Mouse (Mus musculus): ENCODE data around the gene C330007P06Rik. TPM values are rescaled to one million over a fixed set of nuclear protein-coding genes. Genes with fewer than 3 reads are reported as not detected.

The C330007P06Rik gene
- polyA plus RNA-seq, 2 experiments, result 21.1 to 34.6 TPM

DNA sequence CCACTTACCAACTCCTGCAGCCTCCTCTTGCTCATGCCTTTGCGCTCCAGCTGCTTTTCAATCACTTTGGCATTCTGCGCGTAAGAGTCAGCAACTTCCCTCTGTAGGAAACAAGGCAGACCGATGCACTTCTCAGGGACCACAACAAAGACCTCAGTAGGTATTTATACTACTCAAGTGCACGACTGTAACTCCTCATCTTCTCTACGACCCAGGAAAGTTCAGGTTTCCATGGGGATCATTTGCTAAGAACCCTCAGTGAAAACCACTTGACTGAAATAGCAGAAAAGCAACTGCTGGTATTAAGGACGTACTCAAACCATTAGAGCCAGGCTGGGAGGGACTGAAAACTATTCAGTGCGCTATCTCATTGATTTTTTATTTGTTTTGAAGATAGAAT, 21.3 kb downstream of the C330007P06Rik start:
- Histone ChIP-seq H3K9ac (ENCODE audit: low read depth, low read length, severe bottlenecking) (no peak overlapping the region), H3K36me3 (ENCODE audit: control insufficient read depth, insufficient read depth, low read length) (peaks cover 13% of the 10 kb centered on the region), H3K4me3 (replicated peaks; ENCODE audit: low read length) (no peak overlapping the region), H3K4me1 (ENCODE audit: control insufficient read depth, insufficient read depth, low read length) (no peaks in the 10 kb centered on the region), H3K9me3 (ENCODE audit: control insufficient read depth, low read length) (no peaks in the 10 kb centered on the region), H3K4me2 (replicated peaks; ENCODE audit: low read depth, low read length, severe bottlenecking) (no peak overlapping the region), H3K27ac (replicated peaks; ENCODE audit: low read depth, low read length) (no peak overlapping the region), H3K27me3 (ENCODE audit: control insufficient read depth, insufficient read depth, low read length) (no peaks in the 10 kb centered on the region)
- WGBS, result 87% methylated on average over 8 of the region's 8 CpGs
- DNase-seq (ENCODE audit: low spot score) (no peak), ATAC-seq (ENCODE audit: low FRiP score, low read depth) (no peak)
- no peak for TF ChIP-seq POLR2A (IDR thresholded peaks at IDR 0.05; ENCODE audit: borderline replicate concordance, extremely low read depth, insufficient read depth, insufficient read length)

DNA sequence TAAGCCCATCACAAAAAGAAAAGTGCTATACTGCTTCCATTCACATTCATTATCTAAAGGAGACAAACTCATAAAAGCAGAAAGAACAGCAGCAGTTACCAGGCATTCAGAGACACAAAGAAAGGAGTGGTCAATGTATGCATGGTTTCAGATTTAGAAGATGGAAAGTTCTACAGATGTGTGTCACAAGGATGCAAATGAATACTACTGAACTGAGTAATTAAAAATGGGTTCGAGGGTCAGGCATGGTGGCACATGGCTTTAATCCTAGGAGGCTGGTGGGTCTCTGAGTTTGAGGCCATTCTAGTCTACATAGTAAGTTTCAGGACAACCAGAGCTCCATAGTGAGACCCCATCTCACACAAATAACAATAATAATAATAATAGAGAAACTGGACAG, 26.8 kb downstream of the C330007P06Rik start:
- no peak overlapping the region for H3K9ac ChIP-seq (ENCODE audit: low read depth, low read length, severe bottlenecking)
- no peak for TF ChIP-seq POLR2A (IDR thresholded peaks at IDR 0.05; ENCODE audit: borderline replicate concordance, extremely low read depth, insufficient read depth, insufficient read length)
- H3K27ac ChIP-seq (replicated peaks; ENCODE audit: low read depth, low read length), result no peak overlapping the region
- H3K4me2 ChIP-seq (replicated peaks; ENCODE audit: low read depth, low read length, severe bottlenecking), result no peak overlapping the region
- no peaks in the 10 kb centered on the region for H3K4me1 ChIP-seq (ENCODE audit: control insufficient read depth, insufficient read depth, low read length)
- WGBS, result 85% methylated on average over 1 of the region's 1 CpGs
- DNase-seq (ENCODE audit: low spot score) (no peak), ATAC-seq (ENCODE audit: low FRiP score, low read depth) (no peak)
- no peak overlapping the region for H3K4me3 ChIP-seq (replicated peaks; ENCODE audit: low read length)
- no peaks in the 10 kb centered on the region for H3K9me3 ChIP-seq (ENCODE audit: control insufficient read depth, low read length)
- H3K36me3 ChIP-seq (ENCODE audit: control insufficient read depth, insufficient read depth, low read length), result peaks cover 3% of the 10 kb centered on the region; the same call in 1 of the 2 replicates
- H3K27me3 ChIP-seq (ENCODE audit: control insufficient read depth, insufficient read depth, low read length), result no peaks in the 10 kb centered on the region

DNA sequence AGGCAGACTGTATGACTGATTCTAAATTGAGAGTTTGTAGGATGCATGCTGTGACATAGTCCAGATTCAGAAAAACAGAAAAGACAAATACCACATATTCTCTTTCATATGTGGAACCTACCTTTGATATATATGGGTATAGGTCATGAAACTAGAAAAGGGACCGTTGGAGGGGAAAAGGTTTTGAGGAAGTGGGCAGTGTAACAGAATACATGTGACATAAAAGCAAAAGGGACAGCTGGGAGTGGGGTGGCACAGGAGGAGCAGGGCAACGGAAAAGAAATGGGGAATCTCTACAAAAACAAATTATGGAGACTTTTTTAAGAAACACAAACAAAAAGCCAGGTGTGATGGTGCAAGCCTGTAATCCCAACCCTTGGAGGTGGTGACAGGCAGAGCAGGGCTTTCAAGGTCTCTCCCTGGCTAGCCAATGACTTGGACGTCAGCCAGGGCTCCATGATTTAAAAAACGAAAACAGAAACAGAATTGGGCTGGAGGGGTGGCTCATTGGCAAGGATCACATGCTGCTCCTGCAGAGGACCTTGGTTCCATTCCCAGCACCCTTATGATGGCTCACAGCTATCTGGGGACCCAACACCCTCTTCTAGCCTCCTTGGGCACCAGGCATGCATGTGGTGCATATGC, 30.4 kb downstream of the C330007P06Rik start:
- Histone ChIP-seq H3K27me3 (ENCODE audit: control insufficient read depth, insufficient read depth, low read length) (no peaks in the 10 kb centered on the region), H3K36me3 (ENCODE audit: control insufficient read depth, insufficient read depth, low read length) (no peaks in the 10 kb centered on the region), H3K27ac (replicated peaks; ENCODE audit: low read depth, low read length) (no peak overlapping the region), H3K4me1 (ENCODE audit: control insufficient read depth, insufficient read depth, low read length) (no peaks in the 10 kb centered on the region), H3K4me2 (replicated peaks; ENCODE audit: low read depth, low read length, severe bottlenecking) (no peak overlapping the region), H3K4me3 (replicated peaks; ENCODE audit: low read length) (no peak overlapping the region), H3K9me3 (ENCODE audit: control insufficient read depth, low read length) (no peaks in the 10 kb centered on the region), H3K9ac (ENCODE audit: low read depth, low read length, severe bottlenecking) (no peak overlapping the region)
- ATAC-seq (ENCODE audit: low FRiP score, low read depth) (no peak), DNase-seq (ENCODE audit: low spot score) (no peak)
- WGBS, result 70% methylated on average over 4 of the region's 4 CpGs
- TF ChIP-seq POLR2A (IDR thresholded peaks at IDR 0.05; ENCODE audit: borderline replicate concordance, extremely low read depth, insufficient read depth, insufficient read length), result no peak

DNA sequence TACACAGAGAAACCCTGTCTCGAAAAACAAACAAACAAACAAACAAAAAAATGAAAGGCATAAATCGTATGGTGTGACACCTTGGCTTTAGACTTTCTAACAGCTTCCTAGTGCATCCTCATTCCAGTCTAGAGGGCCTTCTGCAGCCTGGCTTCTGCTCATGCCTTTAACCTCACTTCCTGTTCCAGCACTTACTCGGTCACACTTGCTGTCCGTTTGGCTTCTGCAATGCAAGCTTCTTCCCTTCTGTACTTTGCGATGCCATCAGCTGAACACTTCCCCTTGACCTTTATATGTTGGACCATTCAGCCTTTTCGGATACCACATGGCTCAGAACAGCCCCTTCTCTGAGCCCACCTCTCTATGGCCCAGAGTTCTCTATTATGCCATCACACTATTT, 32.2 kb downstream of the C330007P06Rik start:
- TF ChIP-seq POLR2A (IDR thresholded peaks at IDR 0.05; ENCODE audit: borderline replicate concordance, extremely low read depth, insufficient read depth, insufficient read length), result no peak
- DNase-seq (ENCODE audit: low spot score) (no peak), ATAC-seq (ENCODE audit: low FRiP score, low read depth) (no peak)
- no peak overlapping the region for H3K4me2 ChIP-seq (replicated peaks; ENCODE audit: low read depth, low read length, severe bottlenecking)
- 87% methylated on average over 6 of the region's 6 CpGs for WGBS
- H3K27me3 ChIP-seq (ENCODE audit: control insufficient read depth, insufficient read depth, low read length), result no peaks in the 10 kb centered on the region
- H3K27ac ChIP-seq (replicated peaks; ENCODE audit: low read depth, low read length), result no peak overlapping the region
- H3K9me3 ChIP-seq (ENCODE audit: control insufficient read depth, low read length), result no peaks in the 10 kb centered on the region
- H3K9ac ChIP-seq (ENCODE audit: low read depth, low read length, severe bottlenecking), result no peak overlapping the region
- H3K4me1 ChIP-seq (ENCODE audit: control insufficient read depth, insufficient read depth, low read length), result no peaks in the 10 kb centered on the region
- H3K4me3 ChIP-seq (replicated peaks; ENCODE audit: low read length), result no peak overlapping the region
- no peaks in the 10 kb centered on the region for H3K36me3 ChIP-seq (ENCODE audit: control insufficient read depth, insufficient read depth, low read length)

DNA sequence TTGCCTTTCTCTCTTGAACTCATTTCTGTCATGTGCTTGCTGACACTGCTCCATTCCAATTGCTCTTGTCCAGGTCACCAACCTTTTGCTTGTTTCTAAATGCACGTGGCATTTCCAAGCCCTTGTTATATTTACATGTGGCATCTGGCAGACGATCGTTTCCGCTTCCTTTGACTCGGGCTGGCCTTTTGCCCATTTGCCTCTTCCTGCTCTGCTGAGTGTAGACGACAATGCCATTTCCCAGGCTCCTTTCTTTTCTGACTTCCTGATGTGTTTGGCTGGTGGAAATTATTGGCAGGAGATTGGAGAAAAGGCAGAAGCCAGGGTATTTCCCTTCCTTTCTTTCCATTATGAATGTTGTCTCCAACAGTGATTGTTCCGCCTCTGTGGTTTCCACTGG, 34.5 kb downstream of the C330007P06Rik start:
- no peak overlapping the region for H3K27ac ChIP-seq (replicated peaks; ENCODE audit: low read depth, low read length)
- 80% methylated on average over 7 of the region's 7 CpGs for WGBS
- no peak for DNase-seq (ENCODE audit: low spot score)
- no peak overlapping the region for H3K4me2 ChIP-seq (replicated peaks; ENCODE audit: low read depth, low read length, severe bottlenecking)
- no peak overlapping the region for H3K4me3 ChIP-seq (replicated peaks; ENCODE audit: low read length)
- H3K4me1 ChIP-seq (ENCODE audit: control insufficient read depth, insufficient read depth, low read length), result no peaks in the 10 kb centered on the region
- H3K36me3 ChIP-seq (ENCODE audit: control insufficient read depth, insufficient read depth, low read length), result no peaks in the 10 kb centered on the region
- no peaks in the 10 kb centered on the region for H3K9me3 ChIP-seq (ENCODE audit: control insufficient read depth, low read length)
- no peak for ATAC-seq (ENCODE audit: low FRiP score, low read depth)
- no peaks in the 10 kb centered on the region for H3K27me3 ChIP-seq (ENCODE audit: control insufficient read depth, insufficient read depth, low read length)
- H3K9ac ChIP-seq (ENCODE audit: low read depth, low read length, severe bottlenecking), result no peak overlapping the region
- TF ChIP-seq POLR2A (IDR thresholded peaks at IDR 0.05; ENCODE audit: borderline replicate concordance, extremely low read depth, insufficient read depth, insufficient read length), result no peak
